Mouse (Mus musculus): Measurements from ENCODE around the gene Eif2ak4. TPM values are rescaled to one million over a fixed set of nuclear protein-coding genes. Genes with fewer than 3 reads are reported as not detected.

Eif2ak4 gene
- polyA plus RNA-seq, 1 experiment from 2014 or later = 7.4 TPM

- peaks cover 25% of the 10 kb centered on the region for H3K4me1 ChIP-seq
- 0 out of 2 replicates have a peak, but pooled peaks have one; percentile 28 for ATAC-seq (ENCODE audit: extremely low read depth, insufficient number of reproducible peaks, low FRiP score, low TSS enrichment)
- no peak overlapping the region for H3K4me3 ChIP-seq
- peak overlapping the region; percentile 37 for H3K9ac ChIP-seq
- H3K27ac ChIP-seq (replicated peaks) = peak overlapping the region; percentile 51
- no peaks in the 10 kb centered on the region for H3K9me3 ChIP-seq
- peak overlapping the region; percentile 9; the same call in 1 of the 2 replicates for H3K4me2 ChIP-seq
- H3K27me3 ChIP-seq (replicated peaks) = no peaks in the 10 kb centered on the region; the same call in 1 of the 2 replicates
- no peaks in the 10 kb centered on the region for H3K36me3 ChIP-seq
- WGBS = 28% methylated on average over 12 of the region's 12 CpGs
Measured at GRCm38 (mm10) chr2:118490241-118491091, 102.0 kb downstream of the Eif2ak4 start.

- Histone ChIP-seq H3K4me1 (peaks cover 25% of the 10 kb centered on the region), H3K9ac (no peak overlapping the region), H3K36me3 (no peaks in the 10 kb centered on the region), H3K27ac (replicated peaks) (peak overlapping the region; percentile 51; the same call in 1 of the 2 replicates), H3K27me3 (replicated peaks) (no peaks in the 10 kb centered on the region; the same call in 1 of the 2 replicates), H3K9me3 (no peaks in the 10 kb centered on the region), H3K4me3 (no peak overlapping the region), H3K4me2 (no peak overlapping the region)
- no peak for ATAC-seq (ENCODE audit: extremely low read depth, insufficient number of reproducible peaks, low FRiP score, low TSS enrichment)
- 45% methylated on average over 5 of the region's 5 CpGs for WGBS
Measured at GRCm38 (mm10) chr2:118491281-118491731, 102.9 kb downstream of the Eif2ak4 start.

GRCm38 (mm10) chr2:118491741-118492395 is 103.5 kb downstream of the Eif2ak4 start:
- H3K9me3 ChIP-seq = no peaks in the 10 kb centered on the region
- no peak for ATAC-seq (ENCODE audit: extremely low read depth, insufficient number of reproducible peaks, low FRiP score, low TSS enrichment)
- no peaks in the 10 kb centered on the region for H3K36me3 ChIP-seq
- H3K9ac ChIP-seq = no peak overlapping the region
- no peak overlapping the region for H3K4me2 ChIP-seq
- 0 out of 2 replicates have a peak overlapping the region, but pooled peaks have one; percentile 24 for H3K27ac ChIP-seq (replicated peaks)
- peaks cover 25% of the 10 kb centered on the region for H3K4me1 ChIP-seq
- 78% methylated on average over 4 of the region's 4 CpGs for WGBS
- H3K4me3 ChIP-seq = no peak overlapping the region
- H3K27me3 ChIP-seq (replicated peaks) = no peaks in the 10 kb centered on the region

- H3K36me3 ChIP-seq = no peaks in the 10 kb centered on the region
- 69% methylated on average over 9 of the region's 9 CpGs for WGBS
- H3K9ac ChIP-seq = no peak overlapping the region
- H3K4me1 ChIP-seq = peaks cover 30% of the 10 kb centered on the region
- no peak overlapping the region for H3K4me2 ChIP-seq
- no peak overlapping the region for H3K4me3 ChIP-seq
- H3K27ac ChIP-seq (replicated peaks) = no peak overlapping the region
- H3K9me3 ChIP-seq = no peaks in the 10 kb centered on the region
- no peak; the same call in 1 of the 2 replicates for ATAC-seq (ENCODE audit: extremely low read depth, insufficient number of reproducible peaks, low FRiP score, low TSS enrichment)
- no peaks in the 10 kb centered on the region for H3K27me3 ChIP-seq (replicated peaks)
Measured at GRCm38 (mm10) chr2:118495024-118495423, 106.6 kb downstream of the Eif2ak4 start.

GRCm38 (mm10) chr2:118497890-118498289 is 109.5 kb downstream of the Eif2ak4 start:
- H3K4me2 ChIP-seq = no peak overlapping the region
- H3K36me3 ChIP-seq = no peaks in the 10 kb centered on the region
- 73% methylated on average over 5 of the region's 5 CpGs for WGBS
- no peak overlapping the region for H3K27ac ChIP-seq (replicated peaks)
- no peaks in the 10 kb centered on the region for H3K9me3 ChIP-seq
- H3K4me1 ChIP-seq = peaks cover 14% of the 10 kb centered on the region
- H3K27me3 ChIP-seq (replicated peaks) = no peaks in the 10 kb centered on the region
- no peak overlapping the region for H3K9ac ChIP-seq
- H3K4me3 ChIP-seq = no peak overlapping the region
- no peak for ATAC-seq (ENCODE audit: extremely low read depth, insufficient number of reproducible peaks, low FRiP score, low TSS enrichment)

GRCm38 (mm10) chr2:118498476-118498875 is 110.1 kb downstream of the Eif2ak4 start:
- Histone ChIP-seq H3K36me3 (no peaks in the 10 kb centered on the region), H3K4me1 (peaks cover 14% of the 10 kb centered on the region), H3K9ac (no peak overlapping the region), H3K4me3 (no peak overlapping the region), H3K27me3 (replicated peaks) (no peaks in the 10 kb centered on the region), H3K9me3 (no peaks in the 10 kb centered on the region), H3K27ac (replicated peaks) (no peak overlapping the region), H3K4me2 (no peak overlapping the region)
- no peak for ATAC-seq (ENCODE audit: extremely low read depth, insufficient number of reproducible peaks, low FRiP score, low TSS enrichment)
- 75% methylated on average over 6 of the region's 6 CpGs for WGBS

- Histone ChIP-seq H3K4me3 (no peak overlapping the region), H3K36me3 (no peaks in the 10 kb centered on the region), H3K9ac (no peak overlapping the region), H3K4me1 (peaks cover 14% of the 10 kb centered on the region), H3K9me3 (no peaks in the 10 kb centered on the region), H3K4me2 (no peak overlapping the region), H3K27ac (replicated peaks) (no peak overlapping the region), H3K27me3 (replicated peaks) (no peaks in the 10 kb centered on the region)
- ATAC-seq (ENCODE audit: extremely low read depth, insufficient number of reproducible peaks, low FRiP score, low TSS enrichment) = no peak
- WGBS = 45% methylated on average over 20 of the region's 20 CpGs
Measured at GRCm38 (mm10) chr2:118499135-118499961, 110.9 kb downstream of the Eif2ak4 start.

- no peak overlapping the region for H3K4me3 ChIP-seq
- H3K4me2 ChIP-seq = no peak overlapping the region
- no peak overlapping the region for H3K27ac ChIP-seq (replicated peaks)
- no peak for ATAC-seq (ENCODE audit: extremely low read depth, insufficient number of reproducible peaks, low FRiP score, low TSS enrichment)
- H3K27me3 ChIP-seq (replicated peaks) = no peaks in the 10 kb centered on the region
- 80% methylated on average over 2 of the region's 2 CpGs for WGBS
- H3K9me3 ChIP-seq = no peaks in the 10 kb centered on the region
- peaks cover 14% of the 10 kb centered on the region for H3K4me1 ChIP-seq
- H3K36me3 ChIP-seq = no peaks in the 10 kb centered on the region
- H3K9ac ChIP-seq = no peak overlapping the region
Measured at GRCm38 (mm10) chr2:118500191-118500590, 111.8 kb downstream of the Eif2ak4 start.

GRCm38 (mm10) chr2:118507126-118507525 is 118.7 kb downstream of the Eif2ak4 start:
- Histone ChIP-seq H3K4me1 (peaks cover 24% of the 10 kb centered on the region), H3K27ac (replicated peaks) (no peak overlapping the region), H3K27me3 (replicated peaks) (no peaks in the 10 kb centered on the region), H3K4me3 (no peak overlapping the region), H3K4me2 (no peak overlapping the region), H3K36me3 (no peaks in the 10 kb centered on the region), H3K9me3 (no peaks in the 10 kb centered on the region), H3K9ac (no peak overlapping the region)
- 71% methylated on average over 7 of the region's 7 CpGs for WGBS
- no peak for ATAC-seq (ENCODE audit: extremely low read depth, insufficient number of reproducible peaks, low FRiP score, low TSS enrichment)

- Histone ChIP-seq H3K27ac (replicated peaks) (peak overlapping the region; percentile 64), H3K27me3 (replicated peaks) (no peaks in the 10 kb centered on the region), H3K4me3 (no peak overlapping the region), H3K9ac (peak overlapping the region; percentile 68), H3K4me2 (peak overlapping the region; percentile 19), H3K9me3 (no peaks in the 10 kb centered on the region), H3K4me1 (peaks cover 29% of the 10 kb centered on the region), H3K36me3 (no peaks in the 10 kb centered on the region)
- 57% methylated on average over 8 of the region's 8 CpGs for WGBS
- no peak for ATAC-seq (ENCODE audit: extremely low read depth, insufficient number of reproducible peaks, low FRiP score, low TSS enrichment)
Measured at GRCm38 (mm10) chr2:118509688-118510446, 121.4 kb downstream of the Eif2ak4 start.
